Mouse (Mus musculus): ENCODE measurements around the gene Smarcd3.

GRCm38 (mm10) chr5:24645454-24645853 lies 21.2 kb upstream of the Smarcd3 start:
- TF ChIP-seq CTCF (conservative IDR thresholded peaks at IDR 0.05 in 1 of 2, IDR thresholded peaks at IDR 0.05 in 1 of 2; ENCODE audit: low read depth in 2 of 2, low read length in 2 of 2) (no peak), POLR2A (IDR thresholded peaks at IDR 0.05; ENCODE audit: low read depth, low read length) (no peak), MAX (IDR thresholded peaks at IDR 0.05; ENCODE audit: low read length) (no peak), NRF1 (IDR thresholded peaks at IDR 0.05; ENCODE audit: low read depth, low read length) (no peak), TCF12 (IDR thresholded peaks at IDR 0.05; ENCODE audit: low read depth, low read length) (no peak), CHD2 (IDR thresholded peaks at IDR 0.05; ENCODE audit: low read length) (no peak), POLR2AphosphoS2 (IDR thresholded peaks at IDR 0.05; ENCODE audit: low read depth, low read length) (no peak), UBTF (IDR thresholded peaks at IDR 0.05; ENCODE audit: low read depth, low read length) (no peak), MAFK (IDR thresholded peaks at IDR 0.05; ENCODE audit: insufficient replicate concordance, low read length) (no peak), ZMIZ1 (IDR thresholded peaks at IDR 0.05; ENCODE audit: low read depth, low read length) (no peak), USF1 (IDR thresholded peaks at IDR 0.05; ENCODE audit: low read depth, low read length) (no peak), EP300 (IDR thresholded peaks at IDR 0.05; ENCODE audit: low read length) (no peak)
